Mouse (Mus musculus): ENCODE measurements at regions not wholly inside any gene's neighbourhood (a gene's known extent, or its start where the extent isn't known, plus 50 kb on each side); places are given as distances from the start of the nearest gene placed in this dataset.

GRCm38 (mm10) chr2:128412974-128413373 is 178.0 kb upstream of the Spdye4c start:
- no peak for TF ChIP-seq POLR2A (IDR thresholded peaks at IDR 0.05; ENCODE audit: control insufficient read depth, low read depth, low read length)
- Histone ChIP-seq H3K27me3 (ENCODE audit: control insufficient read depth, insufficient read depth, low read length) (no peaks in the 10 kb centered on the region), H3K4me1 (ENCODE audit: control insufficient read depth, insufficient read depth, low read length) (peaks cover 6% of the 10 kb centered on the region)

DNA sequence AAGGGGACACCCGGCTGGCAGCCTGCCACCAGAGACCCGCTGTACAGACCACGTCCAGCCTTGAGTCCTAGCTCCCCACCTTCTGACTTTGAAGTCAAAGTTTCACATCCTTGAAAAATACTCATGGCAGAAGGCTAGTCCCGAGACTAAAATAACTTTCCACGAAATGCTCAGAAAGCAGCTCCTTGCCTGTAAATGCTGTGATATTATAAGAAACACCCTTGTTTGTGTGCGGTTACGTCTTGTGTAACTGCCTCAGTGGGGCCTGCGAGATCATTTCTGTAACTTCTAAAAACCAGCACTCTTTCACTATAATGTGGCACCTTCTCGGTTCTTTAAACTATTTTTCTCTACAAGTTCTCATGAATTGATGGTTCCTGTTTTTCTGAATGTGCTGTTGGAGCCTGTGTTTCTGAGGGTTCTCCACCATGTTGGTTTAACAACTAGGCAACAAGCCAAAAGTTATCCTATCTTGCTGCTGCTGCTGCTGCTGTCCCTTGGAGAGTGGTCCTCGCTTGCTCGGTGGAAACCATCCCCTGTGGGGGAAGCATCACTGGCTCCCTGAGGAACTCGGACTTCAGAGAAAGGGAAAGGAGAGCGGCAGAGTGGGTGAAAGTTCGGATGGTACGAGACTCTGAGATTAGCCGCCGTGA is 176.3 kb upstream of the Spdye4c start:
- no peaks in the 10 kb centered on the region for H3K27me3 ChIP-seq (ENCODE audit: control insufficient read depth, insufficient read depth, low read length)
- no peak for TF ChIP-seq CTCF (IDR thresholded peaks at IDR 0.05; ENCODE audit: control insufficient read depth, insufficient read depth, insufficient replicate concordance, low read depth, low read length)
- TF ChIP-seq POLR2A (IDR thresholded peaks at IDR 0.05; ENCODE audit: control insufficient read depth, low read depth, low read length), result no peak
- H3K27ac ChIP-seq (ENCODE audit: control insufficient read depth, insufficient read depth, low read depth, low read length), result no peak overlapping the region
- no peaks in the 10 kb centered on the region for H3K36me3 ChIP-seq (ENCODE audit: control insufficient read depth, insufficient read depth, low read length)
- H3K4me1 ChIP-seq (ENCODE audit: control insufficient read depth, insufficient read depth, low read length), result peaks cover 6% of the 10 kb centered on the region
- no peak overlapping the region for H3K4me3 ChIP-seq (ENCODE audit: control insufficient read depth, low read depth, low read length)

More at GRCm38 (mm10) chr2:128412974-128413373, 178.0 kb upstream of the Spdye4c start:
- no peaks in the 10 kb centered on the region for H3K36me3 ChIP-seq (ENCODE audit: control insufficient read depth, insufficient read depth, low read length)
- H3K27ac ChIP-seq (ENCODE audit: control insufficient read depth, insufficient read depth, low read depth, low read length), result no peak overlapping the region
- no peak overlapping the region for H3K4me3 ChIP-seq (ENCODE audit: control insufficient read depth, low read depth, low read length)

DNA sequence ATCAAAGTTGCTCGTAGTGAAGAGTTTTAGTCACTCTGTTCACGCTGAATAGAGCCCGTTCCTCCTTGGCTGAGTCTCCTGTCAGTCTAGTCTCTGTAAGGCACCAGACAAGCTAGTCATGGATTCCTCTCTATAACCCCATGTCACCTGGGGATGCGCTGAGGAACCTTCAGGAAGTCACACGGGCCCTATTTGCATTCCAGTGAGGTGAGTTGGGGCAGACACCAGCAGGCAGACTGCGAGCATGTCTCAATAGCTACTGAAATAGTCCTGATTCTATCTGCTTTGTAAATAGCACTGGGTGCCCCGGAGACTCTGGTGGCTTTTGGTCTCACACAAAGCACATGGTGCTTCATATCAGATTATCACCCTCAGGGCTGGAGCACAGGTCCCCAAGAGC is 174.6 kb upstream of the Spdye4c start:
- H3K27ac ChIP-seq (ENCODE audit: control insufficient read depth, insufficient read depth, low read depth, low read length), result no peak overlapping the region
- peaks cover 6% of the 10 kb centered on the region for H3K4me1 ChIP-seq (ENCODE audit: control insufficient read depth, insufficient read depth, low read length)
- TF ChIP-seq CTCF (IDR thresholded peaks at IDR 0.05; ENCODE audit: control insufficient read depth, insufficient read depth, insufficient replicate concordance, low read depth, low read length), result no peak
- TF ChIP-seq POLR2A (IDR thresholded peaks at IDR 0.05; ENCODE audit: control insufficient read depth, low read depth, low read length), result no peak
- no peak overlapping the region for H3K4me3 ChIP-seq (ENCODE audit: control insufficient read depth, low read depth, low read length)
- no peaks in the 10 kb centered on the region for H3K36me3 ChIP-seq (ENCODE audit: control insufficient read depth, insufficient read depth, low read length)
- no peaks in the 10 kb centered on the region for H3K27me3 ChIP-seq (ENCODE audit: control insufficient read depth, insufficient read depth, low read length)

DNA sequence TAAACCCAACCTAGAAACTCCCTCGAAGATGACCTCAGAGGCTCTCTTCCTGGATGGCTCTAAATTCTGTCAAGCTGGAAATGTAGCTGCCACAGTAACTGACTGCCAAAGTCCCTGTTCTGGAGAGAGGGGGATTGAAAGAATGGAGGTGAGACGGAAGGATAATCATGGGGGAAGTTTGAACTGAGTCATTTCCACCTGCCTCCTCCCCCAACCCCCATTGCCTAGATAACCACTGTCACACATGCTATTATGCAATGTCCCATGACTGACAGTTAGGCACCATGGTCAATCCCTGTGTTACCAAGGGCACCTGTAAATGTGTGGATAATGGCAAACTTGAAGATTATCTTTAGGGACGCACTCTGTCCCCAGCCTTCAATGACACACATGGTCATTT is 172.0 kb upstream of the Spdye4c start:
- H3K4me1 ChIP-seq (ENCODE audit: control insufficient read depth, insufficient read depth, low read length), result no peaks in the 10 kb centered on the region
- H3K27me3 ChIP-seq (ENCODE audit: control insufficient read depth, insufficient read depth, low read length), result no peaks in the 10 kb centered on the region
- no peak overlapping the region for H3K27ac ChIP-seq (ENCODE audit: control insufficient read depth, insufficient read depth, low read depth, low read length)
- H3K36me3 ChIP-seq (ENCODE audit: control insufficient read depth, insufficient read depth, low read length), result no peaks in the 10 kb centered on the region
- no peak for TF ChIP-seq CTCF (IDR thresholded peaks at IDR 0.05; ENCODE audit: control insufficient read depth, insufficient read depth, insufficient replicate concordance, low read depth, low read length)
- TF ChIP-seq POLR2A (IDR thresholded peaks at IDR 0.05; ENCODE audit: control insufficient read depth, low read depth, low read length), result no peak
- no peak overlapping the region for H3K4me3 ChIP-seq (ENCODE audit: control insufficient read depth, low read depth, low read length)

GRCm38 (mm10) chr2:128420406-128420805 is 170.6 kb upstream of the Spdye4c start:
- Histone ChIP-seq H3K4me1 (ENCODE audit: control insufficient read depth, insufficient read depth, low read length) (no peaks in the 10 kb centered on the region), H3K27me3 (ENCODE audit: control insufficient read depth, insufficient read depth, low read length) (no peaks in the 10 kb centered on the region), H3K4me3 (ENCODE audit: control insufficient read depth, low read depth, low read length) (no peak overlapping the region), H3K27ac (ENCODE audit: control insufficient read depth, insufficient read depth, low read depth, low read length) (no peak overlapping the region), H3K36me3 (ENCODE audit: control insufficient read depth, insufficient read depth, low read length) (no peaks in the 10 kb centered on the region)
- TF ChIP-seq CTCF (IDR thresholded peaks at IDR 0.05; ENCODE audit: control insufficient read depth, insufficient read depth, insufficient replicate concordance, low read depth, low read length) (no peak), POLR2A (IDR thresholded peaks at IDR 0.05; ENCODE audit: control insufficient read depth, low read depth, low read length) (no peak)

DNA sequence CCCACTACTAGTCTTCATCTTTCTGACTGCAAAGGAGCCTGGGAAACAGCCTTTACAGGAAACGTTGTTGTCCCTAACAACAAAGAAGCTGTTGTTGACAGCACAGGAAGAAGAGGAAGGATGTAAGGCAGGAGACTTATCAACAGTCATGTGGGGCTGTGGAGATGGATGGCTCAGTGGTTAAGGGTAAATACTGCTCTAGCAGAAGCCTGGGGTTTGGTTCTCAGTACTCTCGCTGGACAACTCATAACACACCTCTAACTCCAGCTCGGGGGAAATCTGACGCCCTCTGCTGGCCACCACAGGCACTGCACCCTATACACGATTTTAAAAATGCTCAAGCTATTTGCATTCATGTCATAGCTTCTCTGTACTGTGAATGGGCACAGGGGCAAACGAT is 168.3 kb upstream of the Spdye4c start:
- no peak overlapping the region for H3K4me3 ChIP-seq (ENCODE audit: control insufficient read depth, low read depth, low read length)
- H3K36me3 ChIP-seq (ENCODE audit: control insufficient read depth, insufficient read depth, low read length), result no peaks in the 10 kb centered on the region
- no peak for TF ChIP-seq POLR2A (IDR thresholded peaks at IDR 0.05; ENCODE audit: control insufficient read depth, low read depth, low read length)
- TF ChIP-seq CTCF (IDR thresholded peaks at IDR 0.05; ENCODE audit: control insufficient read depth, insufficient read depth, insufficient replicate concordance, low read depth, low read length), result peak; percentile 87; the same call in 1 of the 2 replicates
- no peaks in the 10 kb centered on the region for H3K4me1 ChIP-seq (ENCODE audit: control insufficient read depth, insufficient read depth, low read length)
- H3K27ac ChIP-seq (ENCODE audit: control insufficient read depth, insufficient read depth, low read depth, low read length), result no peak overlapping the region
- no peaks in the 10 kb centered on the region for H3K27me3 ChIP-seq (ENCODE audit: control insufficient read depth, insufficient read depth, low read length)

- Histone ChIP-seq H3K36me3 (ENCODE audit: control insufficient read depth, insufficient read depth, low read length) (no peaks in the 10 kb centered on the region), H3K27ac (ENCODE audit: control insufficient read depth, insufficient read depth, low read depth, low read length) (no peak overlapping the region), H3K4me3 (ENCODE audit: control insufficient read depth, low read depth, low read length) (no peak overlapping the region), H3K27me3 (ENCODE audit: control insufficient read depth, insufficient read depth, low read length) (no peaks in the 10 kb centered on the region), H3K4me1 (ENCODE audit: control insufficient read depth, insufficient read depth, low read length) (no peaks in the 10 kb centered on the region)
- TF ChIP-seq CTCF (IDR thresholded peaks at IDR 0.05; ENCODE audit: control insufficient read depth, insufficient read depth, insufficient replicate concordance, low read depth, low read length) (no peak), POLR2A (IDR thresholded peaks at IDR 0.05; ENCODE audit: control insufficient read depth, low read depth, low read length) (no peak)
Measured at GRCm38 (mm10) chr2:128424236-128424635, 166.8 kb upstream of the Spdye4c start.
